Mouse (Mus musculus) left cerebral cortex, postnatal 25 days (tissue): ENCODE results near the gene Olfr1086. TPM values are rescaled to one million over a fixed set of nuclear protein-coding genes. Genes with fewer than 3 reads are reported as not detected.
"Not testable (repeated sequence)": the region's sequence is repeated elsewhere in the genome, so short reads cannot be mapped to it uniquely, and the experiment has no call there.

Source experiments
- DNase-seq, 2 experiments: peaks; one replicate each; pipeline ENCODE4 v3.0.0; 2022; ENCODE audit warnings: low spot score in 2 of 2, mixed read lengths in 1 of 2
- intact Hi-C: fragments of 180-260 bp; cut with DNase I; formaldehyde crosslinking; loops from one replicate; pipeline ENCODE4 v1.15.1; 2025
- total RNA-seq, 2 experiments: library from RNA; stranded (reverse); gene quantifications; 2 replicates each; pipeline ENCODE4 v1.2.3; 2021

Olfr1086 gene
- total RNA-seq, result not detected

DNA sequence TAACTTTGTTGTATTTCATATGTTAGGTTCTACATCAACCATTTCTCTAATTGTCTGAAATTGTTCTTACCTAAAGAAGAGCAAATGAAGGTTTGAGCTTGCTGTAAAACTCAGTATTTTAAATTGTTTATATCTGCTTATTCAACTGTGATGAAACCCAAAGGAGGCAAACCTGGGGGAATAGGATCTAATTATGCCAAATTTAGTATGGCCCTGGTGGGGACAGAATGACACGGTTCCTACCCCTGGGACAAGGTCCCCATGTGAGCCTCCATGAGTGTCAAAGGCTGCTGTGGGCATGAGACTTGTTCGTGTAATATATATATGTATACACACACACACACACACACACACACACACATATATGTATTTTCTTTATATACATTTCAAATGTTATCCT, at the start of gene Olfr1086:
Gene Olfr1086, minus strand, starts transcription at position 101 of the 400 bp plus-strand sequence.
- no peak for DNase-seq
- intact Hi-C loops, result no loop called here

DNA sequence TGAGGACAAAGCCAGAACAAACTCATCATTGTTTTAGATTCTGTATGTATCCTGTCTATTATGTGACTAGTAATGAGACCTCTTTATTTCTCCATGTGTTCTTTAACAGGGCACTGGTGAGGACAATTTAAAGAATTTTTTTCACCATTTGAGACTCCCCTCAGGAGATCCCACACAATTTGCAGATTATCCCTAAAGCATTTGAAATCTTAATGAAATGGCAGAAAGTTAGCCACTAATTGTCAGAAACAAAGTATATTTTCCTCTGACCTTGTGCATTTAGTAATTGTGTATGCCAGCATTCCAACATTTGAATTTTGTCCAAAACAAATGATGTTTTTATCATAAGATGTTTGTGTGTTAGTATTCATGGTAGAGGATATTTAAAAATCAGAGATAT, 18.4 kb upstream of the Olfr1086 start, which contains the start of gene Olfr1087:
Gene Olfr1087, minus strand, starts transcription at position 101 of the 400 bp plus-strand sequence.
- intact Hi-C loops, result no loop called here
- DNase-seq, result no peak

DNA sequence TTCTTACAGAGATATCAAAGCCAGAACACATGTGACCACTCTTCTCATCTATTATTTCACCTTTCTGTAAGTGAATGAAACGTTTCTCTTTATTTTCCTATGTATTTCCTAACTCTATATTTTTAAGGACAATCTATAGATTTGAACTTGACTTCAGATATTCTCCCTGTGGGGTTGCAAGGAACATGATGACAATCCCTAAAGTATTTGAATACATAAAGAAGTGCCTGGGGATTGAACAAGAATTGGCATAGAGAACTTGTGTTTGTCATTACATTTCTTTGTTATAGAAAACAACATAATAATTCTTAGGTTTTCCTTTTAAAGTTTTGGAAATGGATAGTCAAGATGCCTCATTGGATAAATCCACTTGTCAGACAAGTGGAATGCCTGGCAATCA, 18.0 kb downstream of the Olfr1086 start, which contains the start of gene Olfr1085:
Gene Olfr1085, minus strand, starts transcription at position 101 of the 400 bp plus-strand sequence.
- DNase-seq, result no peak
- intact Hi-C loops, result no loop called here

DNA sequence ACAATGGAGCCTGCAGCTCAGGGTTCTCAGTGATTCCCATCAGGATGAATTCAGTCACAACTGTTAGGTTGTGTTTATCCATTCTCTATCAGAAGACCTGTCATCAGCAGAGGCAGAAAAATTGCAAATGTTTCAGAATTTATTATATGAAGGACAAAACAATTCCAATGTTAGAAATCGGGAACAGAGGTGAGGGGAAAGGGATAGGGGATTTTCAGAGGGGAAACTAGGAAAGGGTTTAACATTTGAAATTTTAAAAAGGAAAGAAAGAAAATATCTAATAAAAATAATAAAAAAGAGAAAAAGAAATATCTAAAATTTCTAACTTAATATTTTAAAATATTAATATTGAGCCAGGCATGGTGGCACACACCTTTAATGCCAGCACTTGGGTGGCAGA, 40.3 kb downstream of the Olfr1086 start, which contains the start of gene Olfr1084:
Gene Olfr1084, minus strand, starts transcription at position 101 of the 400 bp plus-strand sequence.
- intact Hi-C loops, DNase-seq: not testable (repeated sequence)

Other genes starting within 250 kb of the Olfr1086 start
- not detected for gene Olfr1065, start 229.5 kb downstream of the Olfr1086 start, total RNA-seq
- not detected for gene Olfr1066, start 223.8 kb downstream of the Olfr1086 start, total RNA-seq
- gene Olfr228, start 192.7 kb downstream of the Olfr1086 start, total RNA-seq, result not detected
- gene Olfr1076, start 171.6 kb downstream of the Olfr1086 start, total RNA-seq, result not detected
- gene Olfr1079, start 137.6 kb downstream of the Olfr1086 start, total RNA-seq, result not detected
- not detected for gene Olfr1080, start 121.9 kb downstream of the Olfr1086 start, total RNA-seq
- not detected for gene Olfr1082, start 81.1 kb downstream of the Olfr1086 start, total RNA-seq
- not detected for gene Olfr1084, start 40.4 kb downstream of the Olfr1086 start, total RNA-seq
- gene Olfr1085, start 18.1 kb downstream of the Olfr1086 start, total RNA-seq, result not detected
- gene Olfr1087, start 18.3 kb upstream of the Olfr1086 start, total RNA-seq, result not detected
- gene Olfr1089, start 53.6 kb upstream of the Olfr1086 start, total RNA-seq, result not detected
- not detected for gene Olfr1090, start 78.9 kb upstream of the Olfr1086 start, total RNA-seq
- gene Olfr1093, start 102.4 kb upstream of the Olfr1086 start, total RNA-seq, result not detected
- gene Olfr141, start 129.9 kb upstream of the Olfr1086 start, total RNA-seq, result not detected
- not detected for gene Olfr1094, start 144.6 kb upstream of the Olfr1086 start, total RNA-seq
- not detected for gene Olfr1095, start 171.6 kb upstream of the Olfr1086 start, total RNA-seq
- not detected for gene Gm13723, start 194.7 kb upstream of the Olfr1086 start, total RNA-seq
- gene Olfr1097, start 212.1 kb upstream of the Olfr1086 start, total RNA-seq, result not detected
- not detected for gene Olfr1098, start 244.5 kb upstream of the Olfr1086 start, total RNA-seq